Comparison of ENCODE assay signal across 17 mouse cellular contexts in the genomic region with DNA sequence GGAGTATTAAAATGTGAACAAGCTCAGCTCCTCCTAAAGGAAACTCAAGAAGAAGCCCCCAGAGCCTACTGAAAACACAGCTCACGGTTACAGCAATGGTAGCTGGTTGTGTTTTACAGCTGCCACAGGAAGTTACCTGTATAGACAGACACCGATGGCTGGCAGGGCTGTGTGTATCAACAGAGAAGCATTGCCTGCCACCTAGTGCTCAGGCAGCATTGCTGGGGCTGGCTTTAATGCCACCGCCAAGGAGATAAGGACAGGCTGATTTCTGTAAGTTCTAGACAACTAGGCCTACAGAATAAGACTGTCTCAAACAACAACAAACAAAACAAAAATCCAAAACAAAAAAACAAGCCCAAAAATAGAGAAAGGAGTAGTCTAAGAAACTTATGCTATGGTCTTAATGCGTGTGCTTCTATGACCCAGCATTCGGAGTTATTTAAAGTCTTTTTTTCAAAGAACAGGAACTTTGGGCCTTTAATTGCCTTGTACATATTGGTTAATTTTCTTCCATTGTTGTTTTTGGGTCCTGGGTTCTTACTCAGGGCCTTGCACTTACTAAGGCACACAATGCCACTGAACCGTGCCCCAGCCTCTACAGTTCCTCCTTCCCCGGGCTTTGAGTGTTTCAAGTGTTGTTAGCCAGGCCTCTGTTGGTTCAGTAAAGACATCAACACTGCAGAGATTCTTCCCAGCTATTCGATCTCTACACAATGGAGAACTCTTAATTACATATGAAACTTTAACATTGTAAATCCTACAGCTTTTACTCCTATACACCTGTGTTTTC. TPM values are rescaled to one million over a fixed set of nuclear protein-coding genes. Genes with fewer than 3 reads are reported as not detected.
DNase-seq lines count a peak whose midpoint lies in the region; ATAC-seq and TF ChIP-seq lines count a peak whose summit lies in the region.
"Had no signal": no experiment of that assay in that cellular context is flagged by ENCODE, and none has a peak within 500 bp of the region (broad histone marks: within the 10 kb centered on the region; RNA-seq: fewer than 3 reads in every experiment).

No protein-coding gene starts in this region.

- no peaks in the 10 kb centered on the region for H3K27me3 ChIP-seq in heart, adult 2 months (ENCODE audit: control insufficient read depth, insufficient read depth, low read length)
- no peaks in the 10 kb centered on the region for H3K27me3 ChIP-seq in midbrain, postnatal 0 days (ENCODE audit: insufficient read depth, low read length)
- no peaks in the 10 kb centered on the region for H3K27me3 ChIP-seq in midbrain, embryonic 15.5 days (replicated peaks)
- H3K27me3 ChIP-seq: forebrain, embryonic 13.5 days; liver, embryonic 12.5 days had no signal

- TF ChIP-seq POLR2A in heart, adult 2 months (IDR thresholded peaks at IDR 0.05; ENCODE audit: insufficient read depth, low read depth, low read length), result no peak

- TF ChIP-seq CTCF in heart, adult 2 months (IDR thresholded peaks at IDR 0.05), result 0 out of 2 replicates have a peak, but pooled peaks have one; percentile 3
- peak; percentile 50 for TF ChIP-seq CTCF in midbrain, postnatal 0 days (IDR thresholded peaks at IDR 0.05)

- WGBS in heart, adult 2 months, result 87% methylated on average over 8 of the region's 8 CpGs
- WGBS in midbrain, postnatal 0 days, result 88% methylated on average over 8 of the region's 8 CpGs
- WGBS in midbrain, embryonic 15.5 days, result 88% methylated on average over 8 of the region's 8 CpGs

- no peaks in the 10 kb centered on the region; the same call in 1 of the 2 replicates for H3K4me1 ChIP-seq in heart, adult 2 months (ENCODE audit: control insufficient read depth, insufficient read depth, low read length)
- no peaks in the 10 kb centered on the region for H3K4me1 ChIP-seq in midbrain, postnatal 0 days (ENCODE audit: insufficient read depth, low read length)
- no peaks in the 10 kb centered on the region for H3K4me1 ChIP-seq in midbrain, embryonic 15.5 days
- H3K4me1 ChIP-seq: forebrain, embryonic 13.5 days; liver, embryonic 12.5 days had no signal

- H3K4me2 ChIP-seq in midbrain, postnatal 0 days (ENCODE audit: low read depth, low read length, poor library complexity, severe bottlenecking), result no peak overlapping the region
- H3K4me2 ChIP-seq in midbrain, embryonic 15.5 days, result no peak overlapping the region
- H3K4me2 ChIP-seq: forebrain, embryonic 13.5 days; liver, embryonic 12.5 days had no signal

- intact Hi-C loops in heart, adult 2 months (cut with DNase I), result loop anchor here (5.0 kb wide), 1 partner anchor 173 kb away; no protein-coding TSS in a partner anchor
- intact Hi-C loops in heart, postnatal 14 days (cut with DNase I), result no loop called here

- no peaks in the 10 kb centered on the region for H3K9me3 ChIP-seq in midbrain, postnatal 0 days (ENCODE audit: low read length)
- no peaks in the 10 kb centered on the region for H3K9me3 ChIP-seq in midbrain, embryonic 15.5 days
- H3K9me3 ChIP-seq: forebrain, embryonic 13.5 days; liver, embryonic 12.5 days had no signal

- no peak overlapping the region for H3K27ac ChIP-seq in heart, adult 2 months
- H3K27ac ChIP-seq in midbrain, postnatal 0 days (ENCODE audit: low read depth, low read length), result no peak overlapping the region
- H3K27ac ChIP-seq in midbrain, embryonic 15.5 days, result no peak overlapping the region
- H3K27ac ChIP-seq: forebrain, embryonic 13.5 days; liver, embryonic 12.5 days had no signal

- no peak for TF ChIP-seq EP300 in heart, adult 2 months (IDR thresholded peaks at IDR 0.05; ENCODE audit: insufficient read depth, low read depth, low read length)

- H3K9ac ChIP-seq in heart, adult 2 months (ENCODE audit: low read depth, low read length), result no peak overlapping the region
- H3K9ac ChIP-seq in midbrain, postnatal 0 days (replicated peaks; ENCODE audit: low read length, poor library complexity, severe bottlenecking), result no peak overlapping the region
- H3K9ac ChIP-seq in midbrain, embryonic 15.5 days, result no peak overlapping the region
- H3K9ac ChIP-seq: forebrain, embryonic 13.5 days; liver, embryonic 12.5 days had no signal

- H3K36me3 ChIP-seq in heart, adult 2 months (ENCODE audit: control insufficient read depth, insufficient read depth, low read length), result peaks cover 4% of the 10 kb centered on the region
- H3K36me3 ChIP-seq in midbrain, postnatal 0 days (ENCODE audit: insufficient read depth, low read length), result peaks cover 15% of the 10 kb centered on the region
- H3K36me3 ChIP-seq in midbrain, embryonic 15.5 days (replicated peaks), result peaks cover 9% of the 10 kb centered on the region; the same call in 1 of the 2 replicates

- H3K79me2 ChIP-seq in heart, adult 2 months (replicated peaks; ENCODE audit: control insufficient read depth, insufficient read depth, low read length), result no peaks in the 10 kb centered on the region

- no peak for DNase-seq in heart, adult 2 months
- no peak for DNase-seq in heart, postnatal 14 days
- peak; percentile 31 to 52 for DNase-seq in kidney, postnatal 36 days
- DNase-seq in kidney, postnatal 14 days, result no peak
- peak; percentile 13 for DNase-seq in midbrain, postnatal 0 days (ENCODE audit: low spot score)
- DNase-seq in right cerebral cortex, adult 18-20 months, result no peak
- DNase-seq: cerebellum, adult 9-10 months; gastrocnemius, postnatal 14 days; heart, adult 18-20 months; heart, postnatal 4 days; layer of hippocampus, adult 9-11 months; right cerebral cortex, postnatal 4 days had no signal

- H3K4me3 ChIP-seq in heart, adult 2 months, result no peak overlapping the region
- no peak overlapping the region for H3K4me3 ChIP-seq in midbrain, postnatal 0 days (ENCODE audit: low read depth, low read length)
- H3K4me3 ChIP-seq in midbrain, embryonic 15.5 days, result no peak overlapping the region
- H3K4me3 ChIP-seq: forebrain, embryonic 13.5 days; liver, embryonic 12.5 days had no signal

- no peak for ATAC-seq in midbrain, postnatal 0 days (ENCODE audit: low FRiP score)
- no peak for ATAC-seq in midbrain, embryonic 15.5 days (replicated peaks)
- ATAC-seq: forebrain, embryonic 13.5 days; hindbrain, embryonic 16.5 days; liver, embryonic 12.5 days; midbrain, embryonic 16.5 days had no signal

RNA-seq across cellular contexts. Expression of gene Nfu1, which starts 23.5 kb away (rescaled TPM):
- total RNA-seq in heart, adult 2 months (2021), result 10 to 100 TPM; 67.6 to 72.3 TPM
- 200 and 213 TPM in 2 replicates for polyA plus RNA-seq in heart, adult 2 months (2012; rRNA removed)
- total RNA-seq in heart, postnatal 14 days (2021), result 10 to 100 TPM; 68.9 to 73.5 TPM
- total RNA-seq in midbrain, postnatal 0 days (2014; rRNA removed), result 395 and 506 TPM in 2 replicates
- polyA plus RNA-seq in midbrain, postnatal 0 days (2015; fragmentation: Nextera tagmentation; extraction: Ambion mirVana), result 163 and 175 TPM in 2 replicates
- 127 and 129 TPM in 2 replicates for polyA plus RNA-seq in midbrain, embryonic 15.5 days (2015; fragmentation: Nextera tagmentation; extraction: Ambion mirVana)

RNA-seq across cellular contexts. Expression of gene Gfpt1, which starts 57.1 kb away (rescaled TPM):
- total RNA-seq in heart, adult 2 months (2021), result 10 to 100 TPM; 16.1 to 17.5 TPM
- polyA plus RNA-seq in heart, adult 2 months (2012; rRNA removed), result 6.1 and 13.0 TPM in 2 replicates
- total RNA-seq in heart, postnatal 14 days (2021), result 10 to 100 TPM; 14.2 to 15.5 TPM
- total RNA-seq in midbrain, postnatal 0 days (2014; rRNA removed), result 43.7 and 62.3 TPM in 2 replicates
- 19.3 and 21.4 TPM in 2 replicates for polyA plus RNA-seq in midbrain, postnatal 0 days (2015; fragmentation: Nextera tagmentation; extraction: Ambion mirVana)
- polyA plus RNA-seq in midbrain, embryonic 15.5 days (2015; fragmentation: Nextera tagmentation; extraction: Ambion mirVana), result 25.0 and 27.7 TPM in 2 replicates

Comparison
In these comparisons a context has a peak if more than half of its experiments do, and no peak if none do; other contexts are left out.
1. DNase-seq: peak in kidney, postnatal 36 days (2 of 2) and midbrain, postnatal 0 days (single experiment); none in heart, adult 2 months (0 of 2), heart, postnatal 14 days (0 of 2), kidney, postnatal 14 days (single experiment) and right cerebral cortex, adult 18-20 months (single experiment).